Mouse (Mus musculus) thymus, adult 2 months (tissue): ENCODE results near the gene Cyp2c65. TPM values are rescaled to one million over a fixed set of nuclear protein-coding genes. Genes with fewer than 3 reads are reported as not detected.
"Not testable (repeated sequence)": the region's sequence is repeated elsewhere in the genome, so short reads cannot be mapped to it uniquely, and the experiment has no call there.

Experiments used
- DNase-seq: peaks from one replicate; pipeline ENCODE4 v3.0.0; 2021
- H3K27ac ChIP-seq: fragments of 200-500 bp; 2 replicates; pipeline ENCODE4 v1.5.1; 2012; ENCODE audit warnings: low read length, control low read depth; ENCODE audit not compliant: control insufficient read depth, insufficient read depth
- H3K27me3 ChIP-seq: fragments of 200-500 bp; 2 replicates; pipeline ENCODE4 v1.6.1; 2012; ENCODE audit warnings: mild to moderate bottlenecking, low read length, moderate library complexity, mixed read lengths; ENCODE audit not compliant: control insufficient read depth, insufficient read depth
- H3K36me3 ChIP-seq: fragments of 200-500 bp; 2 replicates; pipeline ENCODE4 v1.6.1; 2012; ENCODE audit warnings: mild to moderate bottlenecking, low read length, moderate library complexity; ENCODE audit not compliant: control insufficient read depth, insufficient read depth
- H3K4me1 ChIP-seq: fragments of 200-500 bp; replicated peaks from 2 replicates; pipeline ENCODE4 v1.6.1; 2012; ENCODE audit warnings: low read length; ENCODE audit not compliant: control insufficient read depth, insufficient read depth
- H3K4me3 ChIP-seq: fragments of 200-500 bp; 2 replicates; pipeline ENCODE4 v1.5.1; 2012; ENCODE audit warnings: mild to moderate bottlenecking, low read length, control low read depth, moderate library complexity; ENCODE audit not compliant: control insufficient read depth, insufficient read depth
- CTCF ChIP-seq: fragments of 200-500 bp; IDR thresholded peaks from 2 replicates; pipeline ENCODE4 v1.5.1; 2012; ENCODE audit warnings: mild to moderate bottlenecking, control low read depth, low read length, moderate library complexity, borderline replicate concordance; ENCODE audit not compliant: control insufficient read depth, poor library complexity, insufficient read depth; ENCODE audit errors: extremely low read depth
- POLR2A ChIP-seq: fragments of 200-500 bp; IDR thresholded peaks from 2 replicates; pipeline ENCODE4 v1.6.1; 2012; ENCODE audit warnings: mild to moderate bottlenecking, low read length, control low read depth, moderate library complexity; ENCODE audit not compliant: control insufficient read depth, poor library complexity, insufficient read depth; ENCODE audit errors: extremely low read depth
- WGBS: fragments of 180-500 bp; shearing (Covaris S2); methylation state at CpG from one replicate; pipeline ENCODE4 v1.1.7; 2018; 5-methylcytosine and 5-hydroxymethylcytosine counted together
- polyA plus RNA-seq: library from polyadenylated mRNA; depleted of rRNA; stranded (reverse); fragments of >200 nt; gene quantifications from 2 replicates; pipeline ENCODE4 v1.2.3, GENCODE M21; 2012; rRNA removed

Gene Cyp2c65
- not detected in 2 replicates for polyA plus RNA-seq

- WGBS: 74% methylated on average over 2 of the region's 2 CpGs
- TF ChIP-seq POLR2A: no peak
- TF ChIP-seq CTCF: no peak
- Histone ChIP-seq H3K4me1 (no peaks in the 10 kb centered on the region), H3K4me3 (no peak within 1 kb of the TSS), H3K27ac (no peak within 1 kb of the TSS), H3K27me3 (no peaks in the 10 kb centered on the region), H3K36me3 (no peaks in the 10 kb centered on the region)
- no peak for DNase-seq
These were observed at the start of gene Cyp2c65 for GRCm38 (mm10) chr19:39060719-39061118. Cyp2c65 (plus strand) TSS chr19:39061015.

GRCm38 (mm10) chr19:39057928-39058327, 2.9 kb upstream of the Cyp2c65 start:
- 97% methylated on average over 1 of the region's 1 CpGs for WGBS
- no peak for TF ChIP-seq CTCF
- TF ChIP-seq POLR2A: no peak
- H3K4me1 ChIP-seq: no peaks in the 10 kb centered on the region
- H3K36me3 ChIP-seq: no peaks in the 10 kb centered on the region
- H3K27ac ChIP-seq: no peak overlapping the region
- no peak overlapping the region for H3K4me3 ChIP-seq
- no peaks in the 10 kb centered on the region for H3K27me3 ChIP-seq
- DNase-seq: no peak

- H3K4me3 ChIP-seq, DNase-seq, H3K4me1 ChIP-seq, H3K27me3 ChIP-seq, H3K27ac ChIP-seq, H3K36me3 ChIP-seq: not testable (repeated sequence)
- WGBS: 80% methylated on average over 2 of the region's 2 CpGs
These were observed 38.0 kb downstream of the Cyp2c65 start for GRCm38 (mm10) chr19:39098779-39099178.

GRCm38 (mm10) chr19:39113644-39114043, 52.8 kb downstream of the Cyp2c65 start, which contains the start of gene Cyp2c66:
Cyp2c66 (plus strand) TSS chr19:39113898.
- Histone ChIP-seq H3K27ac (no peak within 1 kb of the TSS), H3K36me3 (no peaks in the 10 kb centered on the region), H3K4me3 (no peak within 1 kb of the TSS), H3K4me1 (no peaks in the 10 kb centered on the region), H3K27me3 (no peaks in the 10 kb centered on the region)
- WGBS: 93% methylated on average over 1 of the region's 1 CpGs
- DNase-seq: no peak
- TF ChIP-seq CTCF: no peak
- no peak for TF ChIP-seq POLR2A

Other genes with a start within 250 kb of the Cyp2c65 start
- gene Noc3l, start 241.8 kb upstream of the Cyp2c65 start, polyA plus RNA-seq: 3.6 and 4.1 TPM in 2 replicates
- gene Tbc1d12, start 224.4 kb upstream of the Cyp2c65 start, polyA plus RNA-seq: 1.2 and 1.6 TPM in 2 replicates
- gene Hells, start 130.1 kb upstream of the Cyp2c65 start, polyA plus RNA-seq: 4.8 and 5.6 TPM in 2 replicates
- gene Cyp2c55, start 54.0 kb upstream of the Cyp2c65 start, polyA plus RNA-seq: not detected in 2 replicates
- 0.09 TPM in 1 of 2 replicates, not detected in the other for gene Cyp2c66, start 52.9 kb downstream of the Cyp2c65 start, polyA plus RNA-seq
- 0.05 and 1.7 TPM in 2 replicates for gene Cyp2c29, start 208.4 kb downstream of the Cyp2c65 start, polyA plus RNA-seq